Mouse (Mus musculus) hindbrain, postnatal 0 days (tissue): ENCODE data around the gene Sgtb. TPM values are rescaled to one million over a fixed set of nuclear protein-coding genes. Genes with fewer than 3 reads are reported as not detected.

Experiments
- ATAC-seq: fragments of 200-750 bp; cut with Nextera tagmentation; 2 replicates; pipeline ENCODE4 v1.8.0; 2017; ENCODE audit warnings: mild to moderate bottlenecking, moderate TSS enrichment, moderate library complexity
- DNase-seq: peaks from one replicate; pipeline ENCODE4 v3.0.0-alpha.2; 2015; ENCODE audit warnings: low spot score
- H3K27ac ChIP-seq: fragments of 300-500 bp; sonication (generic); 2 replicates; pipeline ENCODE4 v1.5.1; 2014; ENCODE audit warnings: mild to moderate bottlenecking
- H3K27me3 ChIP-seq: fragments of 300-500 bp; sonication (generic); 2 replicates; pipeline ENCODE4 v1.6.1; 2014; ENCODE audit warnings: low read length, mixed read lengths; ENCODE audit not compliant: insufficient read depth
- H3K36me3 ChIP-seq: fragments of 300-500 bp; sonication (generic); 2 replicates; pipeline ENCODE4 v1.6.1; 2014; ENCODE audit warnings: low read length, mixed read lengths; ENCODE audit not compliant: insufficient read depth
- H3K4me1 ChIP-seq: fragments of 300-500 bp; sonication (generic); 2 replicates; pipeline ENCODE4 v1.6.1; 2014; ENCODE audit warnings: antibody characterized with exemption, low read length, mixed read lengths; ENCODE audit not compliant: insufficient read depth
- H3K4me2 ChIP-seq: fragments of 300-500 bp; sonication (generic); 2 replicates; pipeline ENCODE4 v1.6.1; 2014; ENCODE audit warnings: low read depth, mild to moderate bottlenecking, low read length, moderate library complexity, mixed read lengths
- H3K4me3 ChIP-seq: fragments of 300-500 bp; sonication (generic); 2 replicates; pipeline ENCODE4 v1.5.1; 2014; ENCODE audit warnings: low read length
- H3K9ac ChIP-seq: fragments of 300-500 bp; sonication (generic); replicated peaks from 2 replicates; pipeline ENCODE4 v1.6.1; 2014; ENCODE audit warnings: mild to moderate bottlenecking, low read length, moderate library complexity, mixed read lengths
- H3K9me3 ChIP-seq: fragments of 300-500 bp; sonication (generic); 2 replicates; pipeline ENCODE4 v1.6.1; 2016; ENCODE audit warnings: low read length, mixed read lengths
- CTCF ChIP-seq: IDR thresholded peaks from 2 replicates; pipeline ENCODE4 v1.5.1; 2016; ENCODE audit warnings: antibody characterized with exemption, control low read depth, low read depth
- WGBS: fragments of 180-500 bp; shearing (Covaris S2); extraction: QIAGEN DNeasy Blood & Tissue Kit; methylation state at CpG from one replicate; pipeline ENCODE4 v1.1.7; 2014; 5-methylcytosine and 5-hydroxymethylcytosine counted together
- polyA plus RNA-seq: library from polyadenylated mRNA; unstranded; fragments of >200 nt; fragmentation: Nextera tagmentation; extraction: Ambion mirVana; gene quantifications from 2 replicates; pipeline ENCODE4 v1.2.1, GENCODE M21; 2015
- total RNA-seq: library from RNA; depleted of rRNA; stranded (reverse); fragments of >200 nt; gene quantifications from 2 replicates; pipeline ENCODE4 v1.2.3, GENCODE M21; 2014; rRNA removed

The Sgtb gene
- total and polyA plus RNA-seq, 2 experiments from 2014 or later: 24.3 to 26.8 TPM

- 81% methylated on average over 3 of the region's 3 CpGs for WGBS
- H3K9ac ChIP-seq: 0 out of 2 replicates have a peak overlapping the region, but pooled peaks have one; percentile 28
Measured at GRCm38 (mm10) chr13:104176874-104177273, 67.3 kb downstream of the Sgtb start.

DNA sequence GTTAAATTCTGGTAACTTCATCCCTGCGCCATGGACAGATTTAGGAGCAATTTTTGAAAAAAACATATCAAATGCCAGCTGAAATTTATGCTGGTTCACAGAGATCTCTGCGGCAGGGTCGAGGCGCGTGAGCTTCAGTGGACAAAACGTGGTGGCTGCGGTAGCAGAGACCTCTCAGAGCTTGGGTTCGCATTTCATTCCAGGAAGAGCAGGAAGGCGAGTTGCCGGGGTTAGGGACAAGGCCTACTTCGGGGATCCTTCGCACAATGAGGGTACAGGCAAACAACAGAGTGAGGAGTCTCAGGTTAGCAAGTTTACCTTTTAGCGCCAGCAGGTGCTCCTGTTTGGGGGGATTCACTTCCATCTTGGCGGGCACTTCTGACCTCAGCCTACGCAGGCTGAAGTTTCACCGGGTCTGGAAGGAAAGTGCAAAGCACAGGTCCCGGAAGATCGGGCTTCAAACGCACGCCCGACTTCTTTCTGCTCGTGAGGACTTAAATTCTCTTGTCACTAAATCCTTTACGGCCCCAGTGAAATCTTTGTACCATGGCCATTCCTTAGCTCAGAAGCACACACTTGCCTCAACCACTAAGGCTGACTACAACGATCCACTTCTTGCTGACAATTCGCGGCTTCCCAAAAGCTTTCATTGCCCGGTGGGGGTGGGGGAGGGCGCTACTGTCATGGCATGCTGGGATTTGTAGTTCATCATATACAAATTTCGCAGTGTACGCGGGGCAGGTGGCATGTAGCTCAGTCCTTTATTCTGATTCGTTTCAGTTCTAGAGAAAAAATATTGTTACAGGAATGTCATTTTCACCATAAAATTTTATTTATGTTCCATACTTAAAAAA lies 68.5 kb downstream of the Sgtb start, which contains the start of gene Trappc13:
Gene Trappc13 (minus strand): TSS at position 674 of the 854 bp plus-strand sequence.
- no peaks in the 10 kb centered on the region for H3K9me3 ChIP-seq
- WGBS: under 1% methylated on average over 32 of the region's 32 CpGs
- DNase-seq: peak; percentile 92
- 0 out of 2 replicates have a peak, but pooled peaks cover 5% of the 10 kb centered on the region for H3K36me3 ChIP-seq
- peak within 1 kb of the TSS; percentile 89 for H3K9ac ChIP-seq
- no peaks in the 10 kb centered on the region for H3K27me3 ChIP-seq
- peak; percentile 92 for ATAC-seq
- TF ChIP-seq CTCF: no peak
- H3K4me2 ChIP-seq: peak within 1 kb of the TSS; percentile 75
- H3K4me3 ChIP-seq: peak within 1 kb of the TSS; percentile 94
- peaks cover 5% of the 10 kb centered on the region; the same call in 1 of the 2 replicates for H3K4me1 ChIP-seq
- peak within 1 kb of the TSS; percentile 84 for H3K27ac ChIP-seq

More at GRCm38 (mm10) chr13:104176874-104177273, 67.3 kb downstream of the Sgtb start:
- Histone ChIP-seq H3K27me3 (no peaks in the 10 kb centered on the region), H3K27ac (no peak overlapping the region), H3K36me3 (0 out of 2 replicates have a peak, but pooled peaks cover 5% of the 10 kb centered on the region), H3K4me2 (peak overlapping the region; percentile 75), H3K9me3 (no peaks in the 10 kb centered on the region), H3K4me3 (peak overlapping the region; percentile 94; the same call in 1 of the 2 replicates), H3K4me1 (peaks cover 5% of the 10 kb centered on the region; the same call in 1 of the 2 replicates)
- DNase-seq: no peak
- TF ChIP-seq CTCF: no peak
- no peak for ATAC-seq

DNA sequence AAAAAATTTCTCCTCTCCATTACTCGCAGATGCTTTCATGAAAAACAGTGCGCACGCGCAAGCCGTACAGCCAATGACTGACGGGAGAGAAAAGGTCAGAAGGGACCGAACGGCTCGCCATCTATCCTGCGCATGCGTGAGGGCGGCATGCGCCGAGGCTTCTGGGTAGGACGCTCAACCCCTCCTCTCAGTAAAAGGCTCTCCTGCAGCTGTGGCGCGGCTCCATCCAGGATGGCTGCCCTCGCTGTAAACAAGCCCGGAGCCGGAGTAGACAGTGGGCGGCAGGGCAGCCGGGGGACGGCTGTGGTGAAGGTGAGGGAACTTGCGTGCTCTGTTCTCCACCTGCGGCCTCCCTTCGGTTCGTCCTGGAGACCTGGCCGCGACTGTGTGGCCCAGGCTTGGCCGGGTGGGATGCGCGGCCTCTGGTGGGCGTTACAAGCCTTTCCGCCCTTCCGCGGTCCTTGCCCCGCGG lies 69.1 kb downstream of the Sgtb start, which contains the start of gene Trim23:
Gene Trim23 (plus strand): TSS at position 148 of the 472 bp plus-strand sequence.
- TF ChIP-seq CTCF: peak; percentile 62
- H3K27ac ChIP-seq: peak within 1 kb of the TSS; percentile 84
- H3K27me3 ChIP-seq: no peaks in the 10 kb centered on the region
- peak within 1 kb of the TSS; percentile 94 for H3K4me3 ChIP-seq
- DNase-seq (peak; percentile 100), ATAC-seq (peak; percentile 100)
- H3K4me1 ChIP-seq: peaks cover 5% of the 10 kb centered on the region; the same call in 1 of the 2 replicates
- 0 out of 2 replicates have a peak, but pooled peaks cover 5% of the 10 kb centered on the region for H3K36me3 ChIP-seq
- H3K4me2 ChIP-seq: peak within 1 kb of the TSS; percentile 75
- peak within 1 kb of the TSS; percentile 89 for H3K9ac ChIP-seq
- H3K9me3 ChIP-seq: no peaks in the 10 kb centered on the region
- WGBS: under 1% methylated on average over 37 of the region's 38 CpGs

DNA sequence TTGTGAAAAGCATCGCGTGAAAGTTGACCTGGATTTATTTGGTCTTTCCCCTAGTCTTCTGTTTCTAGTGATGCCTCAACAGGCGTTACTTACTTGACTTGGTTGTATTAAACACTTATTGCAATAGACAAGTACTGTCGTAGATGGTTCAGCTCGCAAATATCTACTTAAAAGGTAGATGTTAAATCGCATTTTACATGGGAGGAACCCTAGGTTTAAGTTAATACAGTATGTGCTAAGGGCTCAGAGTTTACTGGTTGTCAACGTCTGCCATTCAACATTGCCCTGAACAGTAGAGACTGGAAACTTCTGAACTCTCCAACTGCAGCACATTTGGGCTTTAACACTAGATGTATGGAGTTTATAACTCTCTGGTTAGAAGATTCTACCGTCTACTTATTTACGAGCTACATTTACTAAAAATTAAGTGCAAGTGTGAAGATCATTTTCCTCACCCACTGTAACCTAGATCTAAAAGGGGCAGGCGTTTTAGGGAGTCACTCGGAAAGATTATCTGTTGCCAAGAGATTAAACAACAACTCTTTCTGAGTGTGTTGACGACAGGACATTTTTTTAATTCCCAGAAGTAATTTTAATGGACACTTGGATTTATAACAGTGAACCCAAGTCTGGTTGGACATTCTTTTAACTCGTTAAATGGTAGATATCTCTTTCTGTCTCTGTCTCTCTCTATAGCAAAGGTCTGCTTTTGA lies 69.8 kb downstream of the Sgtb start:
- DNase-seq: no peak
- Histone ChIP-seq H3K9ac (peak overlapping the region; percentile 89), H3K27me3 (no peaks in the 10 kb centered on the region), H3K4me2 (peak overlapping the region; percentile 65), H3K4me1 (peaks cover 5% of the 10 kb centered on the region; the same call in 1 of the 2 replicates), H3K4me3 (peak overlapping the region; percentile 94), H3K9me3 (no peaks in the 10 kb centered on the region), H3K27ac (peak overlapping the region; percentile 84), H3K36me3 (0 out of 2 replicates have a peak, but pooled peaks cover 5% of the 10 kb centered on the region)
- TF ChIP-seq CTCF: no peak
- 21% methylated on average over 13 of the region's 13 CpGs for whole genome bisulfite sequencing
- ATAC-seq: no peak

GRCm38 (mm10) chr13:104187357-104187756 lies 77.8 kb downstream of the Sgtb start:
- DNase-seq (no peak), ATAC-seq (no peak)
- H3K4me2 ChIP-seq: no peak overlapping the region
- H3K27me3 ChIP-seq: no peaks in the 10 kb centered on the region
- 90% methylated on average over 4 of the region's 4 CpGs for WGBS
- H3K4me1 ChIP-seq: no peaks in the 10 kb centered on the region
- peaks cover 18% of the 10 kb centered on the region for H3K36me3 ChIP-seq
- TF ChIP-seq CTCF: no peak
- H3K9me3 ChIP-seq: no peaks in the 10 kb centered on the region
- no peak overlapping the region for H3K9ac ChIP-seq
- H3K27ac ChIP-seq: no peak overlapping the region
- H3K4me3 ChIP-seq: no peak overlapping the region

Other genes with a start within 250 kb of the Sgtb start
- 32.5 and 32.8 TPM in 2 replicates for gene Erbin, start 189.2 kb upstream of the Sgtb start, total RNA-seq
- gene Erbin, start 189.2 kb upstream of the Sgtb start, polyA plus RNA-seq: 8.1 and 8.5 TPM in 2 replicates
- 67.3 and 71.6 TPM in 2 replicates for gene Nln, start 127 bp upstream of the Sgtb start, total RNA-seq
- gene Nln, start 127 bp upstream of the Sgtb start, polyA plus RNA-seq: 52.9 and 53.7 TPM in 2 replicates
- 26.0 and 27.7 TPM in 2 replicates for gene Trappc13, start 68.7 kb downstream of the Sgtb start, total RNA-seq
- 41.9 and 46.6 TPM in 2 replicates for gene Trappc13, start 68.7 kb downstream of the Sgtb start, polyA plus RNA-seq
- 27.5 and 29.7 TPM in 2 replicates for gene Trim23, start 69.1 kb downstream of the Sgtb start, total RNA-seq
- gene Trim23, start 69.1 kb downstream of the Sgtb start, polyA plus RNA-seq: 28.8 and 30.7 TPM in 2 replicates
- gene Cenpk, start 118.9 kb downstream of the Sgtb start, total RNA-seq: 2.5 and 3.0 TPM in 2 replicates
- 18.2 and 19.8 TPM in 2 replicates for gene Cenpk, start 118.9 kb downstream of the Sgtb start, polyA plus RNA-seq
- 4.3 and 5.9 TPM in 2 replicates for gene Ppwd1, start 119.1 kb downstream of the Sgtb start, total RNA-seq
- gene Ppwd1, start 119.1 kb downstream of the Sgtb start, polyA plus RNA-seq: 6.3 and 6.9 TPM in 2 replicates
- gene Adamts6, start 178.1 kb downstream of the Sgtb start, total RNA-seq: 6.1 and 8.9 TPM in 2 replicates
- gene Adamts6, start 178.1 kb downstream of the Sgtb start, polyA plus RNA-seq: 1.1 TPM in 2 replicates